Comparison of ENCODE assay signal across 8 mouse cellular contexts in the genomic region with DNA sequence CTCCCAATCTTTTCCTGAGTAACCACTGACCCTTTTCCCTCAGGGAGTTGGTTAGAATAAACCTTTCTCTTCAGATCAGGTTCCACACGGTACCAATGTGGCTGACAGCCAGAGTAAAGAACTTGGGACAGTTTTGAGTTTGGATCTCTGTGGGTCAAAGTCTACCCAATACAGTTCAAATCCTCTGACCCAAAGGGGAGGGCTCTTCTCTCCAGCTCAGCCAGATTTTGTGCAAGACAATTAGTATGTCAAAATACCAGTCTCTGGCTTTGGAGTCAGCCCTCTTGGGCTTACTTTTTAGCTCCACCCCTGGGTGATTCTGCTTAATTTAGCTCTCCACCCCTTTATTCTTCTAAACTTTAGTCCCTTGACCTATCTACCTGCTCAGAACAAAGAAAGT. TPM values are rescaled to one million over a fixed set of nuclear protein-coding genes. Genes with fewer than 3 reads are reported as not detected.
DNase-seq lines count a peak whose midpoint lies in the region; ATAC-seq and TF ChIP-seq lines count a peak whose summit lies in the region.

No protein-coding gene starts in this region.

- intact Hi-C loops in left cerebral cortex, postnatal 14 days (cut with DNase I) = loop anchor here (1.0 to 5.0 kb wide), 3 partner anchors 13 to 77 kb away; a partner anchor contains a TSS

- peaks cover 11% of the 10 kb centered on the region for H3K36me3 ChIP-seq in hindbrain, embryonic 11.5 days (ENCODE audit: control insufficient read depth, insufficient read depth, low read length)
- H3K36me3 ChIP-seq in liver, embryonic 13.5 days = peaks cover 28% of the 10 kb centered on the region
- peaks cover 18% of the 10 kb centered on the region for H3K36me3 ChIP-seq in small intestine, adult 2 months (ENCODE audit: control insufficient read depth, insufficient read depth, low read length)

- peaks cover 6% of the 10 kb centered on the region; the same call in 1 of the 2 replicates for H3K4me1 ChIP-seq in hindbrain, embryonic 11.5 days (replicated peaks; ENCODE audit: control insufficient read depth, insufficient read depth, low read length)
- peaks cover 44% of the 10 kb centered on the region for H3K4me1 ChIP-seq in liver, embryonic 13.5 days (replicated peaks)
- peaks cover 21% of the 10 kb centered on the region for H3K4me1 ChIP-seq in small intestine, adult 2 months (ENCODE audit: control insufficient read depth, insufficient read depth, insufficient read length, low read length)

- DNase-seq in cerebellum, adult 18-20 months = peak; percentile 15 to 34
- no peak for DNase-seq in cerebellum, adult 8-10 months
- DNase-seq in MEL-GATA-1-ER (ENCODE audit: extremely low read depth, low read depth) = peak; percentile 14
- DNase-seq in hindbrain, embryonic 11.5 days (ENCODE audit: low spot score) = peak; percentile 5
- no peak for DNase-seq in liver, embryonic 13.5 days
- DNase-seq in layer of hippocampus, postnatal 14 days (ENCODE audit: low spot score in 2 of 2) = no peak
- no peak for DNase-seq in left cerebral cortex, postnatal 14 days (ENCODE audit: low spot score in 2 of 2)

- no peak for TF ChIP-seq CTCF in small intestine, adult 2 months (IDR thresholded peaks at IDR 0.05; ENCODE audit: extremely low read depth, insufficient read length, insufficient replicate concordance, low read depth, low read length)

- H3K27me3 ChIP-seq in hindbrain, embryonic 11.5 days (ENCODE audit: control insufficient read depth, insufficient read depth, low read length) = no peaks in the 10 kb centered on the region
- H3K27me3 ChIP-seq in liver, embryonic 13.5 days = 0 out of 2 replicates have a peak, but pooled peaks cover 4% of the 10 kb centered on the region
- no peaks in the 10 kb centered on the region for H3K27me3 ChIP-seq in small intestine, adult 2 months (ENCODE audit: control insufficient read depth, insufficient read depth, low read length)

- H3K9me3 ChIP-seq in hindbrain, embryonic 11.5 days (ENCODE audit: control insufficient read depth, low read length) = no peaks in the 10 kb centered on the region
- H3K9me3 ChIP-seq in liver, embryonic 13.5 days (replicated peaks) = no peaks in the 10 kb centered on the region

- no peak for ATAC-seq in hindbrain, embryonic 11.5 days (ENCODE audit: low FRiP score)
- no peak for ATAC-seq in liver, embryonic 13.5 days (ENCODE audit: low read depth)

- H3K27ac ChIP-seq in hindbrain, embryonic 11.5 days (ENCODE audit: low read depth, low read length) = peak overlapping the region; percentile 91
- H3K27ac ChIP-seq in liver, embryonic 13.5 days = peak overlapping the region; percentile 87
- peak overlapping the region; percentile 74 for H3K27ac ChIP-seq in small intestine, adult 2 months (ENCODE audit: insufficient read depth, low read depth, low read length)

- peak overlapping the region; percentile 86; the same call in 1 of the 2 replicates for H3K4me3 ChIP-seq in hindbrain, embryonic 11.5 days (ENCODE audit: low read depth, low read length)
- peak overlapping the region; percentile 98 for H3K4me3 ChIP-seq in liver, embryonic 13.5 days (replicated peaks)
- H3K4me3 ChIP-seq in small intestine, adult 2 months (ENCODE audit: low read depth, low read length) = no peak overlapping the region

- TF ChIP-seq POLR2A in small intestine, adult 2 months (IDR thresholded peaks at IDR 0.05; ENCODE audit: low read depth, low read length) = no peak

- peak overlapping the region; percentile 62; the same call in 1 of the 2 replicates for H3K9ac ChIP-seq in hindbrain, embryonic 11.5 days (ENCODE audit: low read depth, low read length)
- H3K9ac ChIP-seq in liver, embryonic 13.5 days = peak overlapping the region; percentile 77

- peak overlapping the region; percentile 40; the same call in 1 of the 2 replicates for H3K4me2 ChIP-seq in hindbrain, embryonic 11.5 days (replicated peaks; ENCODE audit: low read depth, low read length)
- H3K4me2 ChIP-seq in liver, embryonic 13.5 days = peak overlapping the region; percentile 86

- 57% methylated on average over 1 of the region's 1 CpGs for WGBS in hindbrain, embryonic 11.5 days
- 71% methylated on average over 1 of the region's 1 CpGs for WGBS in liver, embryonic 13.5 days (ENCODE audit: insufficient replicate concordance)
- WGBS in small intestine, adult 2 months = 26% methylated on average over 1 of the region's 1 CpGs

RNA-seq across cellular contexts. Expression of a gene that starts 1.0 kb away (rescaled TPM):
- 443 and 465 TPM in 2 replicates for polyA plus RNA-seq in hindbrain, embryonic 11.5 days (2014; fragmentation: Nextera tagmentation; extraction: Ambion mirVana)
- polyA plus RNA-seq in liver, embryonic 13.5 days (2015; fragmentation: Nextera tagmentation; extraction: Ambion mirVana) = 129 and 134 TPM in 2 replicates
- 212 and 412 TPM in 2 replicates for polyA plus RNA-seq in small intestine, adult 2 months (2012; rRNA removed)
- total RNA-seq in layer of hippocampus, postnatal 14 days (2021) = 100 to 1,000 TPM; 681 to 696 TPM
- total RNA-seq in left cerebral cortex, postnatal 14 days (2021) = 100 to 1,000 TPM; 670 to 685 TPM

RNA-seq across cellular contexts. Expression of a gene that starts 10.3 kb away (rescaled TPM):
- 321 and 337 TPM in 2 replicates for polyA plus RNA-seq in hindbrain, embryonic 11.5 days (2014; fragmentation: Nextera tagmentation; extraction: Ambion mirVana)
- 42.3 and 47.6 TPM in 2 replicates for polyA plus RNA-seq in liver, embryonic 13.5 days (2015; fragmentation: Nextera tagmentation; extraction: Ambion mirVana)
- 683 and 1,784 TPM in 2 replicates for polyA plus RNA-seq in small intestine, adult 2 months (2012; rRNA removed)
- total RNA-seq in layer of hippocampus, postnatal 14 days (2021) = 1,000 to 10,000 TPM; 1,231 to 1,331 TPM
- total RNA-seq in left cerebral cortex, postnatal 14 days (2021) = 1,000 to 10,000 TPM; 1,161 to 1,212 TPM

RNA-seq across cellular contexts. Expression of a gene that starts 18.7 kb away (rescaled TPM):
- polyA plus RNA-seq in hindbrain, embryonic 11.5 days (2014; fragmentation: Nextera tagmentation; extraction: Ambion mirVana) = 1.2 and 2.5 TPM in 2 replicates
- 0.14 and 0.18 TPM in 2 replicates for polyA plus RNA-seq in liver, embryonic 13.5 days (2015; fragmentation: Nextera tagmentation; extraction: Ambion mirVana)
- polyA plus RNA-seq in small intestine, adult 2 months (2012; rRNA removed) = 4.5 and 7.0 TPM in 2 replicates
- total RNA-seq in layer of hippocampus, postnatal 14 days (2021) = 1 to 10 TPM; 2.6 to 3.0 TPM
- total RNA-seq in left cerebral cortex, postnatal 14 days (2021) = 1 to 10 TPM; 2.1 to 3.0 TPM

RNA-seq across cellular contexts. Expression of a gene that starts 35.1 kb away (rescaled TPM):
- polyA plus RNA-seq in hindbrain, embryonic 11.5 days (2014; fragmentation: Nextera tagmentation; extraction: Ambion mirVana) = 94.3 and 99.7 TPM in 2 replicates
- 67.3 and 77.6 TPM in 2 replicates for polyA plus RNA-seq in liver, embryonic 13.5 days (2015; fragmentation: Nextera tagmentation; extraction: Ambion mirVana)
- 82.6 and 131 TPM in 2 replicates for polyA plus RNA-seq in small intestine, adult 2 months (2012; rRNA removed)
- total RNA-seq in layer of hippocampus, postnatal 14 days (2021) = 100 to 1,000 TPM; 125 to 128 TPM
- total RNA-seq in left cerebral cortex, postnatal 14 days (2021) = 100 to 1,000 TPM; 140 to 142 TPM

RNA-seq across cellular contexts. Expression of a gene that starts 42.2 kb away (rescaled TPM):
- 0.19 TPM in 1 of 2 replicates, not detected in the other for polyA plus RNA-seq in hindbrain, embryonic 11.5 days (2014; fragmentation: Nextera tagmentation; extraction: Ambion mirVana)
- polyA plus RNA-seq in liver, embryonic 13.5 days (2015; fragmentation: Nextera tagmentation; extraction: Ambion mirVana) = 0.17 TPM in 1 of 2 replicates, not detected in the other
- 3.7 and 5.8 TPM in 2 replicates for polyA plus RNA-seq in small intestine, adult 2 months (2012; rRNA removed)
- total RNA-seq in layer of hippocampus, postnatal 14 days (2021) = under 1 TPM; 0.29 to 0.58 TPM
- 1 to 10 TPM; 1.1 to 1.5 TPM for total RNA-seq in left cerebral cortex, postnatal 14 days (2021)

Comparison
In these comparisons a context has a peak if more than half of its experiments do, and no peak if none do; other contexts are left out.
1. DNase-seq: peak in cerebellum, adult 18-20 months (2 of 2), MEL-GATA-1-ER (single experiment) and hindbrain, embryonic 11.5 days (single experiment); none in cerebellum, adult 8-10 months (single experiment), liver, embryonic 13.5 days (single experiment), layer of hippocampus, postnatal 14 days (0 of 2) and left cerebral cortex, postnatal 14 days (0 of 2).
2. Peak in every context shown above with its lines, with median percentiles within 50 percentile points of each other: H3K27ac ChIP-seq.